Mouse (Mus musculus) cortical plate, adult 2 months (tissue): ENCODE data around the gene Dner.

ENCODE experiments used
- CTCF ChIP-seq: fragments of 200-500 bp; IDR thresholded peaks from 2 replicates; pipeline ENCODE4 v1.5.1; 2011; ENCODE audit warnings: mild to moderate bottlenecking, control low read depth, low read length; ENCODE audit not compliant: insufficient read depth; ENCODE audit errors: extremely low read depth
- POLR2A ChIP-seq: fragments of 200-500 bp; IDR thresholded peaks from 2 replicates; pipeline ENCODE4 v1.6.1; 2011; ENCODE audit warnings: mild to moderate bottlenecking, low read length, control low read depth; ENCODE audit not compliant: insufficient read depth; ENCODE audit errors: extremely low read depth

- TF ChIP-seq POLR2A (no peak), CTCF (no peak)
Measured at GRCm38 (mm10) chr1:84700254-84700653, 4.2 kb upstream of the Dner start.
